Mouse (Mus musculus): ENCODE data around the gene Olfr811.

DNA sequence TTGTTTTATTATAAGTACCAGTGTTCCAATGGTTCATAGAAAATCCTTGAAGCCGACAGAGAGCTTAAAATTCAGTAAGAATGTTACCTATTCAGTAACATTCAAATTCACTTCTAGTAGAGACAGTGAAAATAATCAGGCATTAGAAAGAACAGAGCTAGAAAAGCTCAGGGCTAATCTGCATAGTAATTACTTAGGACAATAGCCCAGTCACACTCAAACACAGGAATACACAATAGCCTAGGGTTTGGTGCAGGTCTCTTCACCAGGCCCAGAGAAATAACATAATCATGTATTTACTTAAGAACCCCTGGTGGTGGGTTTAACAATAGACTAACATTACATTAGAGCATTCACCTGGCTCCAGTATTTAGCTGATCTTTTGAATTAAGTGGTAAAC is 43.1 kb upstream of the Olfr811 start:
- TF ChIP-seq CTCF (IDR thresholded peaks at IDR 0.05; ENCODE audit: control insufficient read depth, insufficient read depth, insufficient read length) (no peak), CEBPB (IDR thresholded peaks at IDR 0.05; ENCODE audit: low read depth) (no peak), USF1 (IDR thresholded peaks at IDR 0.05; ENCODE audit: low read depth) (no peak), MYOG (IDR thresholded peaks at IDR 0.05; ENCODE audit: control insufficient read depth, extremely low read depth, insufficient read length) (no peak), MAX (IDR thresholded peaks at IDR 0.05) (no peak), FOSL1 (IDR thresholded peaks at IDR 0.05; ENCODE audit: insufficient read depth, low read length, poor library complexity, severe bottlenecking) (no peak), MYOD1 (IDR thresholded peaks at IDR 0.05; ENCODE audit: control insufficient read depth, insufficient read length, low read depth) (no peak)
